Mouse (Mus musculus) yolk sac, embryonic 10.5 days (tissue): Measurements from ENCODE around the gene Ppm1e.
A peak's percentile ranks its signal among the peaks of the same experiment; 100 is the strongest.
"Not testable (repeated sequence)": the region's sequence is repeated elsewhere in the genome, so short reads cannot be mapped to it uniquely, and the experiment has no call there.

Experiments
- DNase-seq: peaks from one replicate; pipeline ENCODE4 v3.0.0-alpha.2; 2017; ENCODE audit warnings: low spot score

The Ppm1e gene

DNA sequence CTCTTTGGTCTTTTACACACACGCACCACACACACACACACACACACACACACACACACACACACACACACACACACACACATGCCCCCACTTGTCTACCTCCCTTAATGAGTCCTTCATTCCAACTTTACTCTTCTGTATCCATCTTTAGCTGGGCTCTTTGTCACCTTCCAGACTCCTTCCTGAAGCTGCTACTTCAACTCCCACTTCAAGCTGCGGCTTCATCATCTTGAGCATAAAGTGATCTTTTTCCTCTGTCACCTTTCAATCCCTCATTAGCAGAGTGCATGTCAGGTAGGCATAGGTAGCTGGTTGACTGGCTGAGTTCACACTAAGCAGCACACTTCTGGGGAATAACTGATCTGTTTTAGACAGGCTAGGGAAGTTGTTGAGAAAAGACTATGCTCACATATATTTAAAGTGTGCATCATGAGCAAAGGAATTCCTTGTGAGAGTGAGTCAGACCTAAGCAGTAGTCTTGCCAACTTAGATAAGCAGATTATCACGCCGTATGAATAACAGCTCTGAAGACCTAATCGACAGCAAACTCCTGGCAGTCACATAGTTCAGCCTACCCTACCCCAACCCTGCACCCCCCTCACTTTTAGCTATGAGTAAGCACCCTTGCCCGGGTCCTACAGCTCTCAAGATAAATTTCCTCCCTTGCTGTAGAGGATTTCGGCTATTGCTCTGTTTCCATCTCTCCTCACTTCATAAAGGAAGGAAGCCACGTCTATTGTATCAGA, 49.3 kb downstream of the Ppm1e start:
- DNase-seq = no peak

DNA sequence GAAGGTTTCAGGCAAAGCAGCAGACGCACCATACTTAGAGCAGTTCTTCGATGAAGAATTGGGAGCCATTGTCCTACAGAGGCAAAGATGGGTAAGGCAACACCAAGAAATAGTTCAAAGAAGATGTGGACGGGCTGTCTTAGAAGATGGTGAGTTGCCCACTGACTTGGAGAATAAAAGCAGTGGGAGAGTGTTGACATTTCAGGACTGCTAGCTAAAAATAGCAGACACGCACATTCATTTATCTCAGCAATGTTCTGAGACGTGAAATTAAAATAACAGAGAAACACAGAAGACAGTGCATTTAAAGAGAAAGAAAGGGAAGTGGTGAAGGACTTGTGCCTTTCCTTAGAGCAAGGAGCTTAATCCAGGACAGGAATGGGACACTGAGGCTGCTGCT, 59.8 kb downstream of the Ppm1e start:
- no peak for DNase-seq

DNA sequence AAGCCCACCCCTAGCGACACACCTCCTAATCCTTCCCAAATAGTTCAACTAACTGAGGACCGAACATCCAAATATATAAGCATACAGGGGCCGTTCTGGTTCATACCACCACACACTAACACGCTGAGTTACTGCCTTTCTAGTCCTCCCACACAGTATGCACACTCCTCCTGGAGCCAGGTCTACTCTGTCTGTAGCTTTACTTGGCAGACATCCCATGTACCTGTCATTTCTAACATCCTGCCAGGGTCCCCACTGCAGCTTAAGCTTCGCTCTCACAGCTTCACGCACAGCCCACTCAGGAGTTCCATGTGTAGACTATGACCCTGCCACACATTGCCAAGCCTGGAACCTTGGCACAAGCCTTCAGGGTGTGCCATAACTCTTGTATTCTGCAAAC, 62.4 kb downstream of the Ppm1e start:
- DNase-seq = no peak

DNA sequence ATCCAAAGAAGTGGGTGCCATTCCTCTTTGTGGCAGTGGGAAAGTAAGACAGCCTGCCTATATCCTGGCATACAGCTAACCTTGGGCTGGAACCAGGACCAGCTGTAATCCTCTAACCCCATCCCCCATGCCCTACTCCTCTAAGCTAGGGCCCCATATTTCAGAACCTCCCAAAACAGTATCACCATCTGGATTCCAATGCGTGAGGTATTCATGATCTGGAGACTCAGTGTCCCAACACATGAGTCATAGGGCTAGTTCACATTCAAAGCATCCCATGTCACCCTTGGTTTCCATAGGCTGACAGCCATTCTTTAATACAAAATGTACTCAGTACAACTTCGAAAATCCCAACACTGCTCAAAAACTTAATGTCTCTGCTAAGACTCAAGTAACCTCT, 63.2 kb downstream of the Ppm1e start:
- DNase-seq = no peak

DNA sequence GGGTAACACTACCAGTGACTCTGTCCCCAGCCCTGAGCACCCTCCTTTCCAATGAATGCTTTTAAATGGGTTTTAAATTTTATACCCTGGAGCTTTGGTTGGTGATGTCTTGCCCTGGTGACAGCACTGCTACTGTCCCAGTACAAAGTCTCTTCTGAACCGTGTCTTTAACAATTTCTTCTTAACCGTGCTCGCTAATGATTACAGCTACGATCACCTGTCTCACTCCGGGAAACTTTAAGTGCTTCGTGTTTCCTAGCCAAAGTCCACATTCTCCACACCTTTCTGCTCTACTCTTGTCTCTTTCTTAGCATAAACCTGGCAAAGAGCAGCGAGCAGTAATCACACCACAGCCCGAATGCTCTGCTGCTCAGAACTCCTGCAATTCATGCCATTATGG, 69.5 kb downstream of the Ppm1e start:
- DNase-seq = peak; percentile 59

DNA sequence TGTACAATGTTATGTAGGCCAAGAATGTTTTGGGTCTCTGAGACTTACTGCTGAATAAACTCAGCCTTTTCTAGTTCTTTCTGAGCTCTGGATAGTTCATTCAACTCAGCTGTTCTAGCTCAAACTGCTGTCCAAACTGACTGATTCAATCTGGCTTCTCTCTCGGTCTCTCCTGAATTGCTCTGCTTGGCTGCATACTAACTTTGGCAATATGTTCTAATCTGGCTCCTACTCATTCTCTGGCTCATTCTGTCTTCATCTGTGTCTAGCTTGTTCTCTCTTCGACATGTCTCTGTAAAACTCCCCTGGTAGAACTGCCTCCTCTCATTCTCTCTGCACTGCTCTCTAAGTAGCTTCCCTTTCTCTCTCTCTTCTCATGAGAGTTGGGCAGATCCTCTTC, 72.6 kb downstream of the Ppm1e start:
- no peak for DNase-seq

DNA sequence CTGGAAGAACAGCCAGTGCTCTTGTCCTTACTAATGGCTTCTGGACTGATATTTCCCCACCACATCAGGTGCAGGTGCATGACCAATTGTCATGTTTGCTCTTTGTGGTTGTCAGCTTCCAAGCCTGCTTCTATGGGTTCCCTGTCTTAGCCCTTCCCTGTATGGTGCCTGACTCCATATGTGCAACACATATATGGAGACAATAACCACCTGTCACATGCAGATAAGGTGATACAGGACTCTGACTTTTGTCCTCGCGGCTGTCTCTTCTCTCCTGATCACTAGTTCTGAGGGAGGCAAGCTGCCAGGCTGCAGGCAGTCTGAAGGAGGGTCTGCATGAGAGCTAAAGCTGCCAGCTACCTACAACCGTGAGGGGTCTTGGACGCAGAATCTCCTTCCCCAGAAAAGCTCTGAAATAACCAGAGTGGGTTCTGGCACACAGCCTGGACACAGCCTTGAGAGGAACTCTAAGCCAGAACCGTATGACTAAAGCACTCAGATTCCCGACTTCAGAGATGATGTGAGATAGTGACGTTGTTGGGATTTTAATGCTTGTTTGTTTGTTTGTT, 76.8 kb downstream of the Ppm1e start:
- DNase-seq = no peak

DNA sequence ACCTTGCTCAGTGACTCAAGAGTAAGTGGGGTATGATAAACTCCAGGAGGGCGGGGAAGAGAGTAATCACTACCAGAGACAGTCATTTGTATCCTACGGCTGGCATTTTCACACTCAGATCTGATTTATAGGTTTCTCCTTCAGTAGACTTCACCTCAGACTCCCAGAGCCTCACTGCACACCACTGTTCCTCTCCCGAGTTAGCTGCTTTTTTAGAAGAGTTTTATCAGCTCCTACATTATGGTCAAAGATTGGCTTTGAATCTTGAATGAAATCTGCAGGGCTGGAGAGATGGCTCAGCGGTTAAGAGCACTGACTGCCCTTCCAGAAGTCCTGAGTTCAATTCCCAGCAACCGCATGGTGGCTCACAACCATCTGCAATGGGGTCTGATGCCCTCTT, 79.4 kb downstream of the Ppm1e start:
- DNase-seq = no peak

DNA sequence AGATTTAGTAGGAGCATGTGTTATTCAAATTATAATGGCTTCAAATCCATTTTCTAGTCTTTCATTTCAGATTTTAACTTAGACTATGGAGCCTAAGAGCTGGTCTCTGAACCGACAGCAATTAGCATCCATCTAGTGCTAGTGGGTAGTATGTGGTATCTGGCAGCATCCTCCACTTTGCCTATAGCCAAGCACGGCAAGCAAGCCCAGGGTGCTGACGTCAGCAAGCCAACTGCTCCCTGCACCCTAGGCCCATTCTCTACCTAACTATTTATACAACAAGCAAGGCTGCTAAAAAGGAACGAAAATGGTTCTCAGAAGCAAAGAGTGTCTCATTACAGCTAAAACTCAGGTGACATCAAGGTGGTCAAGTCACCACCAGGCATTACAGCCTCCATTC, 80.0 kb downstream of the Ppm1e start:
- DNase-seq = no peak

DNA sequence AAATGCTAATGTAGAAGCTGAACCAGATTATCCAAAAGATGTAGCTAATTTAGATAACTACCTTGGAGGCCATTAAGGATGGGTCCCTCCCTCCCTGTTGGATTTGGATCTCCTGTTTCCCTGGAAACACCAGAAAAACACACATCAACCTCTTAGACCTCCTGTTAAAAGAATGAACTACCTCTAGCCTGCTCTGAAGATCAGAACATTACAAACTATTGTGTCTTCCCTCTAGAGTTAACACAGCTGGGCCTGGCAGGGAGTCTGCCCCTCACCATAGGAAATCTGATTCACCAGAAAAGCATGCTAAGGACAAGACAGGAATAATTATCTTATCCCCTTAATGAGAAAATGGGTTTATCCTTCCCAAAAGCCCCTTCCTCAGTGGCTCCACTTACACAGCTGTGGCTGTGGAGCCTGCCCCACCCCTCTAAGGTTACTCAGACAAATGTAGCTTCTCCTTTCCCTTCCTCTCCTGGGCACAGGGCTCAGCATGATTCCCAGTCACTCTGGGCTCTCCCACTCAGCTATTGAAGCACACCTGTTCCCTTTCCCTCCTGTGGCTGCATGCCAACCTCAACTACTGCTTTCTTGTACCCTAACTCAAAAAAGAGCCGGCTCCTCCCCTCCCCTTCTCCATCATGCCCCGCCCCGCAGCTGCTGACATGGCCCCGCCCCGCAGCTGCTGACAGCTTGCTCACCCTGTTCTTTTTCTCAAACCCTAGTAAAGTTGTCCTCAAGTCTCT, 82.4 kb downstream of the Ppm1e start:
- no peak for DNase-seq

DNA sequence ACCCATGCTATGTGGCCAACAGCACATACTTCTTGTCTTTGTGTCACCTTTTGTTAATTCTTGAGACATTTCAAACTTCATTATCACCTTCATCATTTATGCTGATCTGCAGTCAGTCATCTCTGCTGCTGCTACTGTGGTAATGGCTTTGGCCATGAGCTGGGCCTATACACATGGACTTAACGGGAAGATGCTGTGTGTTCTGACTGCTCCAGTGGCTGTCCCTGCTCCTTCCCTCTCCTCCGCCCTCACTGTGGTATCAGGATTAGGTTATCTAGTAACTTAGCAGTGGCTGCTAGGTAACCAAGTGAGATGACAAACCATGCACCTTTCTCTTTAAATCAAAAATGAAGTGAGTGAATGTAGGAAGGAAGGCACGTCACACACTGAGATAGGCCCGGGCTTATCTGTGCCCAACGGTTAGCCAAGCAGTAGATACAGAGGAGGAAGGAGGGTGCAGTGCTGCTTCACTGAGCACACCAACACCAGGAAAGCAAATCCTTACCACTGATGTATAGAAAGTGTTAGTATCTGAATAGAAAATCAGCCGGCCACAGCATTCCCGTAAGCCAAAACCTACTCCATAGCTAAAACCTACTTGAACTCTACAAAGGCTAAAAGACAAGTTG, 83.3 kb downstream of the Ppm1e start:
- no peak for DNase-seq

DNA sequence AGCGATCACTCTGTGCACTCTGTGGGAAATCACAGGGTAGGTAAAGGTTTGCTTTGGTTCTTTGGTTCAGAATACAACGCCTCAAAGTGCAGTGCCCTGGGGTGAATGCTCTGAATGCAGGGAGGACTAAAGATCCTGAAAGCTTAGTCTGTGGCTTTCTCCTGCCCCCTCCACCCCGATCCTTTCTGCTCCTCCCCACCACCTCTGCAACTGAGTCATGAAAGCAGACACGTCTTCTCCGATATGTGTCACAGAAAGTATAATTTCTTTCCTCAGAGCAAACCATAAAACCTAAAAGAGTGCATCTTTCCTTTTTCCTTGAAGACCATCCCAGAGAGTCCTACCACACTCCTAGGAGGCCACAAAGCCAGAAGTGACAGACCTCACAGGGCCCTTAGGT, 86.1 kb downstream of the Ppm1e start:
- DNase-seq = no peak

DNA sequence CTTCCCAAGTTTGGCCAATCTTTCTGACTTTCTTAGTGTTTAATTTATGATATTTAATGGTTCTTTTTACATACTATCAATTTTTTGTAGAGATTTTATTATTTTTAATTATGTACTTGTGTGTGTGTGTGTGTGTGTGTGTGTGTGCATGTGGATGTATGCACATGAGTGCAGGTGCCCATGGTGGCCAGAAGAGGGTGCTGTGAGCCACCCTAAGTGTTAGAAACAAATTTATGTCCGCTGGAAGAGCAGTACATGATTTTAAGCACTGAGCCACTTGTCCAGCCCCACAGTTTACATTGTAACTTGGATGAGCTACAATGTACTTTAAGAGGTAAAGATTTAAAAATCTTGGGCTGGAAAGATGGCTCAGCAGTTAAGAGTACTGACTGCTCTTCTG, 87.3 kb downstream of the Ppm1e start:
- DNase-seq = no peak

DNA sequence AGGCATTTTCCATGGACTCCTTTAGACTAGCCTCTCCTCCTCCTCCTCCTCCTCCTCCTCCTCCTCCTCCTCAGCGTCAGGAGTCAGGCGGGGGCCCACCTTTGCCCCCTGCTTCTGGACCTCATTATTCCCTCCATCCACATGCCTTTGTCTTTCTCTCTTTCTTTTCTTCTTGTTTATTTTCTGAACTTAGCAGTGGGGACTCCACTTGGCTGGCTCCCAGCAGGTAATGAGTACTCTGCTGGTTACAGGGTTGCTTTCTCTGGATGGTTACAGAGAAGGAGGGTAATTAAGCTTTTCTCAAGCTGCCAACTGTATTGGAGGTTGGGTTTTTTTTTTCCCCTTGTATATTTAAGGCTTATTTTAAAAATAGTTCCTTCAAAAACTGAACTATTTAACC, 87.9 kb downstream of the Ppm1e start:
- no peak for DNase-seq

DNA sequence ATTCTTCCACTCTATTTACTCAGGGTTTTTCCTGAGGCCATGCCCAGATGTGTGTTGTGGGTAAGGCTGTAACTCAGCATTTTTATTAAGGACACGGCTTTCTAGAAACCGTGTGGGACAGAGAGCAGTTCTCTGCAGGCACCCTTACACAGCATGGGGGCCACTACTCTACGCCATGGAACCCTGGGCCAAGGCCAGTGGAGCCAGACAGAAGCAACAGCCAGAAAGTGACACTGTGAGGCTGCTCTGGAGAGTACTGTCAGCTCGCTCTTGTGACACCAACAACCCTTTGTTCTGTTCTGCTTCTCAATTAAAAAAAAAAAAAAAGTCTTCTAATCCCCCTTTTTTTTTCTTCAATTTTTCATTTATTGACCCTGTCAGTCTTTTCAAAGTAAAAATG, 88.4 kb downstream of the Ppm1e start:
- no peak for DNase-seq

DNA sequence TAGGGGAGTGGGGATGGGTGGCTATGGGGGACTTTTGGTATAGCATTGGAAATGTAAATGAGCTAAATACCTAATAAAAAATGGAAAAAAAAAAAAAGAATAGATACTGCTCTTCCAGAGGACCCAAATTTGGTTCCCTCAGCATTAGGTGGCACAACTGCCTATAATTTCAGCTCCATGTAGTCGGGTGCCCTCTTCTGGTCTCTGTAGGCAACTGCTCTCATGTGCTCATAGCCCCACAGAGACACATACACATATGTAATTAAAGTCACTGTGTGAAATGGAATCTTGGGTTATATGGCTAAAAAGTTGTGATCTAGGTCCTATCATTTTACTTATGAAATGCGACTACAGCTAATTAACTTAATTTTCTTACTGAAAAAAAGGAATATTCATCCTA, 90.0 kb downstream of the Ppm1e start:
- no peak for DNase-seq

DNA sequence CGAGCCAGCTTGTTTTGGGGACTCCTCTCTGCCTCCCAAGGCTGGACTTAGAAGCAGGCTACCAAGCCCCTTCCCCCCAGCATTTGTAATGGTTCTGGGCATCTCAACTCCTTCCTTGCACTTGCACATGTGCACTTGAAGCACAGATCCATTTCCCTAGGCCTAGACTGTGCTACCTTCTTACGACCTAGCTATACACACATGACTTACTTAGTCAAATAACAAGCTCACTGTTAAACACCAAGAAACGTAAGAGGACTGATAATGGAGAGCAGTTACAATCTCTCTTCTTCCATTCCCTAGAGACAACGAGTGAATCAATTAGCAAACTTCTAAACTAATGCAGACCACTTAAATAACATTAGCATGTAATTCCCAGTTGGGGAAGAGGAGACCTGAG, 92.6 kb downstream of the Ppm1e start:
- DNase-seq = no peak

DNA sequence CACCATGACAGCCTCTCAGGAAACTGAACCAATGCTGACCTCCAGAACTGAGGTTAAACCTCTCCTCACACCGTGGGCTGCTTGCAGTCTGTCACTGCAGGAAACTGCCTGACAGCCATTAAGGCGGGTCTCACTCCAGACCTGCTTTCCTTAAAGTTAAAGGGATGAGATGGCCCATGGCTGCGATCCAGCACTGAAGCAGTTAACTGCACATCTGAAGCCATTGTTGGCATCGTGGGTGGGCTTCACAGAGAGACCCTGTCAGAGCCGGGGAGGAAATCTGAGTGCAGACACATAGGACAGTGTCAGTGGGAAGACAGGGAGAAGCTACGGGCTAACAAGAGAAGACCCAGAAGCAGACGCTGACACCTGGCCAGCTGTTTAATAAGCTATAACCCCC, 94.9 kb downstream of the Ppm1e start:
- DNase-seq = no peak

DNA sequence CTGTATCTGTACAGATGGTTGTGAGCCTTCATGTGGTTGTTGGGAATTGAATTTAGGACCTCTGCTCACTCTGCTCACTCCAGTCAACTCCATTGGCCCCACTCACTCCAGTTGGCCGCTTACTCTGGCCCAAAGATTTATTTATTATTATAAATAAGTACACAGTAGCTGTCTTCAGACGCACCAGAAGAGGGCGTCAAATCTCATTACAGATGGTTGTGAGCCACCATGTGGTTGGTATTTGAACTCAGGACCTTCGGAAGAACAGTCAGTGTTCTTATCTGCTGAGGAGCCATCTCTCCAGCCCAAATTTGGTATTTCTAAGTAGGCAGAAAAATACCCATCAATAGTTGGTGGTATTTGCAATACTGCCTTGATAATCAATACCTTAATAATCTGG, 97.1 kb downstream of the Ppm1e start:
- DNase-seq = not testable (repeated sequence)

DNA sequence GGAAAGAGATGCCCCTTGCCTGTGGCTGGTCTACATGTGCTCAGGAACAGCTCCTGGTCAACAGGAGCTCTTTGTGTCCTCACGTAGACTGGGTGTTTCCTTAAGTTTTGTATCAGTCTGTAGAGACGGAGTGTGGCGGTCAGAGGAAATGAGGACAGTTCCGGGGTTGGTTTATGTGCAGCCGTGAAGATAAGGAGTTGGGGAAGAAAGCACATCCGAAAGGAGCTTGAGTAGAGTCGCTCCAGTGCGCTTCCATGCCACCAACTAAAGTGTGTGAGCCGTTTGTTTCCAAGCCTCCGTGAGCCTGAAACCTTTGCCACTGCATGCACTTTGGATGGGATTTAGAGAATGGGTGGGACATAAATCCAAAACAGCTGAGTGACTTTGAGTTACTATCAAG, 99.0 kb downstream of the Ppm1e start:
- DNase-seq = no peak

DNA sequence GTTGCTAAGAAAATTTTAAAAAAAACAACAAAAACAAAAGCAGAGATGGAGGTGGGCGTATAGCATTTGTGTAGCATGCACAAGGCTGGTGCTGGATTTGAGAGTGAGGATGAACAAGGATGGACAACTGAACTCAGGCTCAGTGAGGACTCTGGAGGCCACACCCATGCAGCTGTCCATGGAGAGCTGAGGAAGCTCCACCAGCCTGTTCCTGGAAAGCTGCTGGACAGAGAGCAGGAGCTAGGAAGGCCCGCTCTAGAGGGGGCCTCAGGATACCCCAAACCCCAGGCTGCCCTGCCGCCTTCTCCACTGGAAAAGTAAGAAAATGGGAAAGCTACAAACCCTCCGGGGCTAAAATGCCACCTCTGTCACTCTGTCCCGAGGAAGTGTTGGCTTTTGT, 101.5 kb downstream of the Ppm1e start:
- DNase-seq = no peak

DNA sequence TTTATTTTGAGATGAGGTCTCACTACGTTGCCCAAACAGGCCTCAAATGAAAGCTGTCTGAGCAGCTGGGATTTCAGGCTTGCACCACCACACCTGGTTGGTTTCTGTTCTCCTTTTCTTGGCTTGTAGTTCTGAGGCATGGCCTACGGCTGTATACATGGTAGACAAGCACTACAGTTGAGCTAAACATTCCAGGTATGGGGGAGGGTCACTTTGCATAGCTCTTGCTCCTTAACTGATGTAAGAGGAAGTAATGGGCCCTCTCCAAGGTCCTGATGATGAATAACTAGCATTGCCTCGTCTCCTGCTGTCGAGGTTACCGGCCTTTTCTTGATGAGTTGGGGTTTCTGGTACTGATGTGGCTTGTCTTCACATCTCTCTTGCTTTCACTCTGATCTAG, 104.7 kb downstream of the Ppm1e start:
- DNase-seq = peak; percentile 12

DNA sequence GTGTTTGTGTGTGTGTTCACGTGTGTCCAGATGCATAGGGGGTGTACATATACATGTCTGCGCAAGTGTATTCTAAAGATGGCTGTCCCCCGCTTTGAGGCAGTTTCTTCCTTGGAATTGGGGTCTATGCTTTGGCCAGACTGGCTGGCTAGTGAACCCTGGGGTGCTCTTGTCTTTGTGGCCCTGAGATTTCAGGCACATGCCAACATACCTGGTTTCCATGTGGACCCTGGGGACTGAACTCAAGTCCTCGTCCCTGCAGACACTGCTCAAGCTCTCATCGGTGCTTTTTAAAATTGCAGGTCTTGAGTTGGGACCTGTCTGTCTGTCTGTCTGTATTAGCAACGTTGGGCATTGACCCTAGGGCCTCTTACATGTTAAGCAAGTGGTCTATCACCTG, 105.5 kb downstream of the Ppm1e start:
- no peak for DNase-seq
